Mouse (Mus musculus): Measurements from ENCODE around the gene Spocd1. TPM values are rescaled to one million over a fixed set of nuclear protein-coding genes. Genes with fewer than 3 reads are reported as not detected.

Spocd1 gene
- total and polyA plus RNA-seq, 3 experiments, result 0.04 to 0.07 TPM; not detected in 1

- Histone ChIP-seq H3K4me1 (ENCODE audit: control insufficient read depth in 1 of 2, insufficient read depth in 2 of 2) (peaks cover 24 to 44% of the 10 kb centered on the region in 2 experiments), H3K79me2 (replicated peaks; ENCODE audit: control insufficient read depth, extremely low read depth, insufficient read depth, poor library complexity, severe bottlenecking) (no peaks in the 10 kb centered on the region), H3K9me3 (replicated peaks; ENCODE audit: low read length) (peaks cover 3% of the 10 kb centered on the region), H3K4me3 (replicated peaks in 1 of 3; ENCODE audit: low read depth in 2 of 3, low read length in 2 of 3, poor library complexity in 1 of 3) (peak overlapping the region in 2 of 3 experiments; percentile 19 to 48), H3K36me3 (replicated peaks in 1 of 2; ENCODE audit: control insufficient read depth in 1 of 2, insufficient read depth in 1 of 2, low read length in 1 of 2) (no peaks in the 10 kb centered on the region), H3K27ac (ENCODE audit: insufficient read depth, low read depth) (no peak overlapping the region), H3K4me2 (ENCODE audit: insufficient read depth, low read depth, poor library complexity, severe bottlenecking) (peak overlapping the region; percentile 95), H3K27me3 (replicated peaks) (peaks cover 91% of the 10 kb centered on the region), H3K9ac (ENCODE audit: insufficient read depth, low read depth) (no peak overlapping the region)
- TF ChIP-seq TCF12 (IDR thresholded peaks at IDR 0.05; ENCODE audit: low read depth, low read length), result peak; percentile 49; the same call in 1 of the 2 replicates
- TF ChIP-seq SIN3A (IDR thresholded peaks at IDR 0.05; ENCODE audit: low read length), result peak; percentile 70
- TF ChIP-seq IRF4 (IDR thresholded peaks at IDR 0.05; ENCODE audit: low read depth, low read length), result peak; percentile 72
- no peak for TF ChIP-seq ZC3H11A (IDR thresholded peaks at IDR 0.05; ENCODE audit: low read depth, low read length)
- no peak for TF ChIP-seq CHD1 (IDR thresholded peaks at IDR 0.05; ENCODE audit: low read depth, low read length)
- no peak for TF ChIP-seq MXI1 (IDR thresholded peaks at IDR 0.05; ENCODE audit: low read depth, low read length)
- no peak for TF ChIP-seq GABPA (IDR thresholded peaks at IDR 0.05; ENCODE audit: insufficient replicate concordance, low read depth, low read length)
- no peak for TF ChIP-seq SMC3 (IDR thresholded peaks at IDR 0.05; ENCODE audit: low read depth, low read length)
- TF ChIP-seq USF2 (conservative IDR thresholded peaks at IDR 0.05; ENCODE audit: low read depth, low read length), result no peak
- TF ChIP-seq ELF1 (IDR thresholded peaks at IDR 0.05; ENCODE audit: low read depth, low read length), result peak; percentile 40; the same call in 1 of the 2 replicates
- no peak for TF ChIP-seq POLR2AphosphoS2 (IDR thresholded peaks at IDR 0.05; ENCODE audit: low read depth, low read length)
- TF ChIP-seq HCFC1 (IDR thresholded peaks at IDR 0.05; ENCODE audit: low read depth, low read length), result peak; percentile 30; the same call in 1 of the 2 replicates
- peak; percentile 73 for TF ChIP-seq MAZ (IDR thresholded peaks at IDR 0.05; ENCODE audit: low read depth, low read length)
- no peak for TF ChIP-seq NELFE (IDR thresholded peaks at IDR 0.05; ENCODE audit: low read depth, low read length)
- TF ChIP-seq ZKSCAN1 (IDR thresholded peaks at IDR 0.05; ENCODE audit: borderline replicate concordance, low read depth, low read length), result no peak
- TF ChIP-seq PAX5 (IDR thresholded peaks at IDR 0.05; ENCODE audit: low read length), result no peak
- no peak for TF ChIP-seq BHLHE40 (IDR thresholded peaks at IDR 0.05; ENCODE audit: low read depth, low read length)
- TF ChIP-seq USF1 (IDR thresholded peaks at IDR 0.05; ENCODE audit: low read depth, low read length), result no peak
- TF ChIP-seq ETS1 (conservative IDR thresholded peaks at IDR 0.05; ENCODE audit: low read depth, low read length), result peak; percentile 22; the same call in 1 of the 2 replicates
- dilution Hi-C loops (cut with MboI; ENCODE audit: extremely low pct_ligation_motif_present, extremely low pct_unique_long_range_greater_than_20kb, low sequenced_read_pairs) (no loop called here), in situ Hi-C loops (cut with MboI; ENCODE audit: low pct_ligation_motif_present, low pct_unique_long_range_greater_than_20kb, low sequenced_read_pairs) (no loop called here)
- peak; percentile 52 for DNase-seq (ENCODE audit: extremely low read depth)
Observed at GRCm38 (mm10) chr4:129987825-129988504, 58.9 kb downstream of the Spocd1 start.

- Histone ChIP-seq H3K9me3 (replicated peaks; ENCODE audit: low read length) (peaks cover 3% of the 10 kb centered on the region), H3K4me3 (replicated peaks in 1 of 3; ENCODE audit: low read depth in 2 of 3, low read length in 2 of 3, poor library complexity in 1 of 3) (no peak overlapping the region), H3K27me3 (replicated peaks) (peaks cover 95% of the 10 kb centered on the region), H3K27ac (ENCODE audit: insufficient read depth, low read depth) (no peak overlapping the region), H3K4me2 (ENCODE audit: insufficient read depth, low read depth, poor library complexity, severe bottlenecking) (no peak overlapping the region), H3K9ac (ENCODE audit: insufficient read depth, low read depth) (no peak overlapping the region), H3K79me2 (replicated peaks; ENCODE audit: control insufficient read depth, extremely low read depth, insufficient read depth, poor library complexity, severe bottlenecking) (no peaks in the 10 kb centered on the region), H3K36me3 (replicated peaks in 1 of 2; ENCODE audit: control insufficient read depth in 1 of 2, insufficient read depth in 1 of 2, low read length in 1 of 2) (no peaks in the 10 kb centered on the region), H3K4me1 (ENCODE audit: control insufficient read depth in 1 of 2, insufficient read depth in 2 of 2) (peaks cover 17 to 33% of the 10 kb centered on the region in 2 experiments)
- no peak for DNase-seq (ENCODE audit: extremely low read depth)
- TF ChIP-seq E2F4 (IDR thresholded peaks at IDR 0.05; ENCODE audit: insufficient replicate concordance, low read depth, low read length), result no peak
- no peak for TF ChIP-seq CHD1 (IDR thresholded peaks at IDR 0.05; ENCODE audit: low read depth, low read length)
- TF ChIP-seq MAFK (IDR thresholded peaks at IDR 0.05; ENCODE audit: insufficient replicate concordance, low read length), result no peak
- TF ChIP-seq EP300 (IDR thresholded peaks at IDR 0.05; ENCODE audit: low read length), result no peak
- no peak for TF ChIP-seq USF1 (IDR thresholded peaks at IDR 0.05; ENCODE audit: low read depth, low read length)
- TF ChIP-seq SMC3 (IDR thresholded peaks at IDR 0.05; ENCODE audit: low read depth, low read length), result no peak
- no peak for TF ChIP-seq UBTF (IDR thresholded peaks at IDR 0.05; ENCODE audit: low read depth, low read length)
- TF ChIP-seq RCOR1 (conservative IDR thresholded peaks at IDR 0.05; ENCODE audit: low read depth, low read length), result no peak
- TF ChIP-seq MEF2A (IDR thresholded peaks at IDR 0.05; ENCODE audit: borderline replicate concordance, low read depth, low read length), result no peak
- no peak for TF ChIP-seq ZC3H11A (IDR thresholded peaks at IDR 0.05; ENCODE audit: low read depth, low read length)
- no peak for TF ChIP-seq MAX (IDR thresholded peaks at IDR 0.05; ENCODE audit: low read length)
- no peak for TF ChIP-seq BHLHE40 (IDR thresholded peaks at IDR 0.05; ENCODE audit: low read depth, low read length)
- TF ChIP-seq TCF12 (IDR thresholded peaks at IDR 0.05; ENCODE audit: low read depth, low read length), result no peak
- TF ChIP-seq POLR2A (IDR thresholded peaks at IDR 0.05; ENCODE audit: low read depth, low read length), result no peak
- TF ChIP-seq IRF4 (IDR thresholded peaks at IDR 0.05; ENCODE audit: low read depth, low read length), result no peak
- dilution Hi-C loops (cut with MboI; ENCODE audit: extremely low pct_ligation_motif_present, extremely low pct_unique_long_range_greater_than_20kb, low sequenced_read_pairs), result no loop called here
- in situ Hi-C loops (cut with MboI; ENCODE audit: low pct_ligation_motif_present, low pct_unique_long_range_greater_than_20kb, low sequenced_read_pairs), result no loop called here
Observed at GRCm38 (mm10) chr4:129989925-129990324, 60.9 kb downstream of the Spocd1 start.

Data from CH12.LX (cell line).